Mouse (Mus musculus) forebrain, embryonic 14.5 days (tissue): Measurements from ENCODE around the gene Ssbp3. TPM values are rescaled to one million over a fixed set of nuclear protein-coding genes. Genes with fewer than 3 reads are reported as not detected.

Source experiments
- ATAC-seq: fragments of 200-750 bp; cut with Nextera tagmentation; 2 replicates; pipeline ENCODE4 v1.8.0; 2017; ENCODE audit warnings: mild to moderate bottlenecking, moderate library complexity
- DNase-seq: peaks from one replicate; pipeline ENCODE4 v3.0.0-alpha.2; 2015; ENCODE audit warnings: low spot score
- H3K27ac ChIP-seq: fragments of 300-500 bp; sonication (generic); 2 replicates; pipeline ENCODE4 v1.5.1; 2014; ENCODE audit warnings: low read depth, mild to moderate bottlenecking, control low read depth, low read length, moderate library complexity
- H3K27me3 ChIP-seq: fragments of 300-500 bp; sonication (generic); replicated peaks from 2 replicates; pipeline ENCODE4 v1.6.1; 2014; ENCODE audit warnings: low read length, control low read depth, mixed read lengths; ENCODE audit not compliant: control insufficient read depth, insufficient read depth
- H3K36me3 ChIP-seq: fragments of 300-500 bp; sonication (generic); 2 replicates; pipeline ENCODE4 v1.6.1; 2014; ENCODE audit warnings: low read length, control low read depth; ENCODE audit not compliant: control insufficient read depth, insufficient read depth
- H3K4me1 ChIP-seq: fragments of 300-500 bp; sonication (generic); 2 replicates; pipeline ENCODE4 v1.6.1; 2014; ENCODE audit warnings: antibody characterized with exemption, low read length, control low read depth; ENCODE audit not compliant: control insufficient read depth, insufficient read depth
- H3K4me2 ChIP-seq: fragments of 300-500 bp; sonication (generic); 2 replicates; pipeline ENCODE4 v1.6.1; 2014; ENCODE audit warnings: mild to moderate bottlenecking, control low read depth, low read length
- H3K4me3 ChIP-seq: fragments of 300-500 bp; sonication (generic); 2 replicates; pipeline ENCODE4 v1.5.1; 2014; ENCODE audit warnings: low read depth, low read length, control low read depth
- H3K9ac ChIP-seq: fragments of 300-500 bp; sonication (generic); 2 replicates; pipeline ENCODE4 v1.6.1; 2014; ENCODE audit warnings: mild to moderate bottlenecking, low read length, control low read depth, moderate library complexity
- H3K9me3 ChIP-seq: fragments of 300-500 bp; sonication (generic); replicated peaks from 2 replicates; pipeline ENCODE4 v1.6.1; 2016; ENCODE audit warnings: low read length, control low read depth, mixed read lengths; ENCODE audit not compliant: control insufficient read depth
- WGBS: fragments of 180-500 bp; shearing (Covaris S2); extraction: QIAGEN DNeasy Blood & Tissue Kit; methylation state at CpG from one replicate; pipeline ENCODE4 v1.1.7; 2014; 5-methylcytosine and 5-hydroxymethylcytosine counted together
- polyA plus RNA-seq: library from polyadenylated mRNA; unstranded; fragments of >200 nt; fragmentation: Nextera tagmentation; extraction: Ambion mirVana; gene quantifications from 2 replicates; pipeline ENCODE4 v1.2.1, GENCODE M21; 2014

The Ssbp3 gene
- polyA plus RNA-seq, 1 experiment from 2014 or later: 118 TPM

- H3K4me3 ChIP-seq: no peak overlapping the region
- H3K4me2 ChIP-seq: no peak overlapping the region
- WGBS: 37% methylated on average over 8 of the region's 8 CpGs
- H3K36me3 ChIP-seq: peaks cover 3% of the 10 kb centered on the region; the same call in 1 of the 2 replicates
- H3K4me1 ChIP-seq: peaks cover 55% of the 10 kb centered on the region
- no peaks in the 10 kb centered on the region for H3K9me3 ChIP-seq
- H3K9ac ChIP-seq: no peak overlapping the region
- ATAC-seq (no peak), DNase-seq (peak; percentile 40)
- peak overlapping the region; percentile 56; the same call in 1 of the 2 replicates for H3K27ac ChIP-seq
- no peaks in the 10 kb centered on the region for H3K27me3 ChIP-seq
These were observed 67.9 kb downstream of the Ssbp3 start for GRCm38 (mm10) chr4:106978376-106978775.

DNA sequence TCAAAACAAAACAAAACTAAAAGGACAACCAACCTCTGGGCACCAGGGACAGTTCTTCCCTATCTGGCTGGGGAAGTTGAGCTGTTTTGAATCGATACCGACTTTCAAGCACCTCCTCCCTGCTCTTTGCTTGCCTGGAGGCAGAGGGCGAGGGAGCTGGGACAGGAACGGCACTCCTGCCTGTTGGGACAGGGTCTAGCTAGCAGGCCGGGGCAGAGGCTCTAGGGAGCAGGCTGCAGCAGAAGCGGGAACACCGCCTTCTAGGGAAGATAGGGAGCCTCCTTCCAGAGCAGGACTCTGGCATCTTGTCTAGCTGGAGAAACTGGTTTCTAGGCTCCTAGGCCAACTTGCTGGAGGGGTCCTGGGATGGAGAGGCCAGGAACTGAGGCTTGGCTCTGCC lies 70.2 kb downstream of the Ssbp3 start:
- ATAC-seq: no peak
- Histone ChIP-seq H3K4me3 (no peak overlapping the region), H3K9me3 (no peaks in the 10 kb centered on the region), H3K27me3 (no peaks in the 10 kb centered on the region), H3K4me1 (peaks cover 71% of the 10 kb centered on the region), H3K36me3 (peaks cover 3% of the 10 kb centered on the region; the same call in 1 of the 2 replicates), H3K9ac (no peak overlapping the region), H3K27ac (no peak overlapping the region), H3K4me2 (no peak overlapping the region)
- 45% methylated on average over 7 of the region's 7 CpGs for WGBS
- DNase-seq: no peak

GRCm38 (mm10) chr4:106981385-106982103 lies 71.0 kb downstream of the Ssbp3 start:
- H3K27me3 ChIP-seq: no peaks in the 10 kb centered on the region
- H3K9me3 ChIP-seq: no peaks in the 10 kb centered on the region
- WGBS: 89% methylated on average over 7 of the region's 7 CpGs
- peaks cover 3% of the 10 kb centered on the region; the same call in 1 of the 2 replicates for H3K36me3 ChIP-seq
- ATAC-seq (no peak), DNase-seq (no peak)
- no peak overlapping the region for H3K9ac ChIP-seq
- no peak overlapping the region for H3K4me3 ChIP-seq
- H3K4me2 ChIP-seq: no peak overlapping the region
- H3K4me1 ChIP-seq: peaks cover 71% of the 10 kb centered on the region
- no peak overlapping the region for H3K27ac ChIP-seq

GRCm38 (mm10) chr4:106982344-106983121 lies 72.0 kb downstream of the Ssbp3 start:
- WGBS: 51% methylated on average over 4 of the region's 4 CpGs
- Histone ChIP-seq H3K9me3 (no peaks in the 10 kb centered on the region), H3K27me3 (no peaks in the 10 kb centered on the region), H3K9ac (no peak overlapping the region), H3K4me1 (peaks cover 67% of the 10 kb centered on the region), H3K27ac (peak overlapping the region; percentile 84; the same call in 1 of the 2 replicates), H3K36me3 (peaks cover 3% of the 10 kb centered on the region; the same call in 1 of the 2 replicates), H3K4me2 (no peak overlapping the region), H3K4me3 (no peak overlapping the region)
- ATAC-seq (no peak), DNase-seq (no peak)

GRCm38 (mm10) chr4:106983908-106984515 lies 73.5 kb downstream of the Ssbp3 start:
- Histone ChIP-seq H3K9me3 (no peaks in the 10 kb centered on the region), H3K4me3 (no peak overlapping the region), H3K9ac (no peak overlapping the region), H3K4me1 (peaks cover 67% of the 10 kb centered on the region), H3K36me3 (peaks cover 3% of the 10 kb centered on the region; the same call in 1 of the 2 replicates), H3K27ac (peak overlapping the region; percentile 84), H3K27me3 (no peaks in the 10 kb centered on the region), H3K4me2 (no peak overlapping the region)
- WGBS: 52% methylated on average over 7 of the region's 7 CpGs
- peak; percentile 71 for ATAC-seq
- peak; percentile 81 for DNase-seq

DNA sequence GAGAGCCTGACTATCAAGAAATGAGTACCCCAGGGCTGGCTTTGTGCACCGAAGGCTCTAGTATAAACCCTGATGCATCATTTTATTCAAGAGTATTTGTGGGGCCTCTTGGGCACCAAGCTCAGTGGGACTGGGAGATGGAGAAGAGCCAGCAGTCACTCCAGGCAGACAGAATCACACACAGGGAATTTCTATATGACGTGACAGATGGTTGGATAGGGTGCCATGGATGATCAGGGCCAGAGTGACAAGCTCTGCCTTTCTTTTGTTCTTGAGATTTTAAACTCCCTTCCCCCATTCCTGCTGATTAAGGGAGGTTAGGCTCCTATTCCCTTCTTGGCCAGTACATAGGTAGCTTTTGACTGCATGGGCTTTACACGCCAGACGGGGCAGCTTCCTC lies 74.8 kb downstream of the Ssbp3 start:
- Histone ChIP-seq H3K4me2 (no peak overlapping the region), H3K27me3 (no peaks in the 10 kb centered on the region), H3K4me3 (no peak overlapping the region), H3K36me3 (peaks cover 3% of the 10 kb centered on the region; the same call in 1 of the 2 replicates), H3K27ac (peak overlapping the region; percentile 84), H3K9ac (no peak overlapping the region), H3K4me1 (peaks cover 76% of the 10 kb centered on the region), H3K9me3 (no peaks in the 10 kb centered on the region)
- DNase-seq (peak; percentile 83), ATAC-seq (peak; percentile 45)
- 46% methylated on average over 4 of the region's 4 CpGs for WGBS

- DNase-seq (no peak), ATAC-seq (no peak)
- peak overlapping the region; percentile 84 for H3K27ac ChIP-seq
- H3K4me2 ChIP-seq: no peak overlapping the region
- WGBS: 34% methylated on average over 15 of the region's 15 CpGs
- H3K9me3 ChIP-seq: no peaks in the 10 kb centered on the region
- peaks cover 3% of the 10 kb centered on the region; the same call in 1 of the 2 replicates for H3K36me3 ChIP-seq
- H3K9ac ChIP-seq: peak overlapping the region; percentile 26; the same call in 1 of the 2 replicates
- no peak overlapping the region for H3K4me3 ChIP-seq
- peaks cover 73% of the 10 kb centered on the region for H3K4me1 ChIP-seq
- H3K27me3 ChIP-seq: no peaks in the 10 kb centered on the region
These were observed 75.7 kb downstream of the Ssbp3 start for GRCm38 (mm10) chr4:106985899-106986832.

GRCm38 (mm10) chr4:106987725-106988364 lies 77.3 kb downstream of the Ssbp3 start:
- no peaks in the 10 kb centered on the region for H3K36me3 ChIP-seq
- H3K9ac ChIP-seq: no peak overlapping the region; the same call in 1 of the 2 replicates
- H3K4me1 ChIP-seq: peaks cover 77% of the 10 kb centered on the region
- H3K27ac ChIP-seq: peak overlapping the region; percentile 64
- WGBS: 22% methylated on average over 7 of the region's 7 CpGs
- ATAC-seq: no peak
- H3K4me3 ChIP-seq: no peak overlapping the region
- H3K27me3 ChIP-seq: no peaks in the 10 kb centered on the region
- H3K9me3 ChIP-seq: no peaks in the 10 kb centered on the region
- H3K4me2 ChIP-seq: no peak overlapping the region
- DNase-seq: peak; percentile 66
